Mouse (Mus musculus) inflammation-experienced regulatory T-cells, adult 16 weeks (primary cell): ENCODE results near the gene Slc4a3. TPM values are rescaled to one million over a fixed set of nuclear protein-coding genes. Genes with fewer than 3 reads are reported as not detected.

ENCODE experiments used
- polyA plus RNA-seq: library from polyadenylated mRNA; unstranded; fragments of 100-300 nt; shearing (Covaris generic); gene quantifications from one replicate; pipeline ENCODE4 v1.2.1, GENCODE M21; 2017

Slc4a3 gene
- polyA plus RNA-seq: 0.04 TPM

GRCm38 (mm10) chr1:75545965-75546956, at the start of gene Slc4a3:
Slc4a3 (plus strand) TSS chr1:75546266.

DNA sequence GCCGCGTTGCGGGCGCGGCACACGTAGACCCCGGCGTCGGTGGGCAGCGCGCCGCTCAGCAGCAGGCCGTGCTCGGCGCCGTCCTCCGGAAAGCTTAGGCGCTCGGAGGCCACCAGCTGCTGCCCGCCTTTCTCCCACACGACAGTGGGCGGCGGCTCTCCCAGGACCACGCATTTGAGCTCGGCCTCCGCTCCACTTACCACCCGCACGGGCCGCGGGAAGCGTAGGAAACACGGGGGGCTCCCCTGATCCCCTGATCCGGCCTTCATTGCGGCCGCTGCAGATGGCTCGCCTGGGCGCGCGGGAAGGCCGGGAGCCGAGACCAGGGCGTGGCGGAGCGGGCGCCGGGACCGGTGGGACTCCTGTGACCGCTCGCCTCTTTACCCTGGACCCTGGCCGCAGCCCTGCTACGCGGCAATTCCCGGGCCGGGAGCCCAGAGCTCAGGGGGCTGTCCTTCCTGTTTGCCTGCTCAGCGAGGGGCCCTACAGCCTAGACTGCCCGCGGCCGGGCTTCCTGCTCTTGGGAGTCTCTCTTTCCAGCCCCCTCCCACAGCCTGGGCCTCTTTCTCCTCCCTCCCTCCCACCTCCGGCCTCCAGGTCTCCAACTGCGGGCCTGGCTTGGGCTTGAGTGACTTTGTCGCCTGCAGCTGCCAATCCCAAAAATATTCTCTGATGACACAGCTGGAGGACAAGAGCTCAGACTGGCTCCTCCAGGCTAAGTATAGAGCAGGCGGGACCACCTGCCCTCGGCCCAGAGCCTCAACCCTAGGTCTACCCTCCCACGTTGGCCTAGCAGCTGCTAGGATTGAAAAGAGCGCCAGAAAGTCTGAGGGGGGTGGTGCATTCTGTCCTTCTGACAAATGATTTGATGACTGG, 39.9 kb upstream of the Slc4a3 start, which contains the start of gene Obsl1:
TSS of gene Obsl1 (minus strand) at position 497 of the 876 bp plus-strand sequence.

DNA sequence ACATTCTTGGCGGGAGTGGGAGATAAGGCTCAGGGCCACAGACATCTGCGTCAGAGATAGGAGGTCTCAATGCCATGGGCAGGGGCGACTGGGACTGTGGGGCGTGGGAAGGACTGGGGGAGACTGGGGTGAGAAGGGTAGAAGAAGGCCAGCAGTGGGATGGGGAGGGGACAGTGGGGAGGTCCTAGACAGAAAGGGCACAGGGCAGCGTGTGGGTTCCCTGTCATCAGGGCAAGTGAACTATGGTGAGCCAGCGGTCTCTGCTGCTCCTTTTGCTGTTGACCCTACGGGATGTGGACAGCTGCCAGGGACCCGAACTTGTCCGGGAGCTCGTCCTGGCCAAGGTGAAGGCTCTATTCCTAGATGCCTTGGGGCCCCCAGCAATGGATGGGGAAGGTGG, 39.1 kb upstream of the Slc4a3 start, which contains the start of gene Inha:
TSS of gene Inha (plus strand) at position 72 of the 400 bp plus-strand sequence.

DNA sequence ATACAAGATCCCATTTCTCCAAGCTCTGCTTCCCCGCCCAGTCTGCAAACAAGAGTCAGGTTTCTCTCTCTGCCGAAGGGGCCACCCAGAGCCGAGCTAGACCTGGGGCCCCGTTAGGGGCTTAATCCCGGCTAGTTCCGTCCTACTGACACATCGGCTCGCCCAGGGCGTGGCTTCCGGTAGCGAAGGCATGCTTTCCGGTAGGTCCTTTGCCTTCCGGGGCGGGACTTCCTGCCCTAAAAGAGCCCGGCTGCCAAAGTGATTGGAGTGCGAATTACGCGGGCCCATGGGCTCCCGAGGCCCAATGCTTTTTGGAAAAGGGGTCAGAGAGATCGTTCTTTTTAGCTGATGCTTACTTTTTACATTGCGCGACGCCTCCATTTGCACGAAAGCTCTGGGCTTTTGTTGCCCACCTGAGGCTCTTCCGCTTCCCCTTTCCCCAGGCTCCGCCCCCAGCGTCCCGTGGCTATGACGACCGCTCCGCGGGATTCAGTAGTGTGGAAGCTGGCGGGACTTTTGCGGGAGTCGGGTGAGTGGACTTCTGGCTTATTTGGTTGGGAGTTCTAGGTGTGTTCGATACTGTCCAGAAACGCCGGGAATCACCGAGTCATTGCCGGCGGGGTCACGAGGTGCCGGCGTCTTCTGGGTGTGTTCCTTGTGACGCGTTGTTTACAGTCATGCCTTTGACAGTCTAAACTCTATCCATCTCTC, 24.6 kb upstream of the Slc4a3 start, which contains the start of gene Stk11ip:
TSS of gene Stk11ip (plus strand) at position 209 of the 711 bp plus-strand sequence.

Other genes starting within 250 kb of the Slc4a3 start
- gene Dnpep, start 228.3 kb upstream of the Slc4a3 start, polyA plus RNA-seq: 90.7 TPM
- gene Des, start 185.9 kb upstream of the Slc4a3 start, polyA plus RNA-seq: 0.22 TPM
- 0.93 TPM for gene Speg, start 171.0 kb upstream of the Slc4a3 start, polyA plus RNA-seq
- gene Gmppa, start 110.3 kb upstream of the Slc4a3 start, polyA plus RNA-seq: 93.4 TPM
- gene Asic4, start 95.8 kb upstream of the Slc4a3 start, polyA plus RNA-seq: not detected
- 10.9 TPM for gene Chpf, start 67.0 kb upstream of the Slc4a3 start, polyA plus RNA-seq
- gene Tmem198, start 66.7 kb upstream of the Slc4a3 start, polyA plus RNA-seq: 0.49 TPM
- gene Obsl1, start 39.8 kb upstream of the Slc4a3 start, polyA plus RNA-seq: not detected
- gene Inha, start 39.2 kb upstream of the Slc4a3 start, polyA plus RNA-seq: not detected
- 28.2 TPM for gene Stk11ip, start 24.7 kb upstream of the Slc4a3 start, polyA plus RNA-seq